In genomic region chr4:98831726-98832125, GRCm38 (mm10) we compare ENCODE assay signal across 30 mouse cellular contexts. TPM values are rescaled to one million over a fixed set of nuclear protein-coding genes. Genes with fewer than 3 reads are reported as not detected.
DNase-seq lines count a peak whose midpoint lies in the region; ATAC-seq and TF ChIP-seq lines count a peak whose summit lies in the region.
"Had no signal": no experiment of that assay in that cellular context is flagged by ENCODE, and none has a peak within 500 bp of the region (broad histone marks: within the 10 kb centered on the region; RNA-seq: fewer than 3 reads in every experiment).

No protein-coding gene starts in this region.

- DNase-seq in kidney, adult 2 months = no peak
- no peak for DNase-seq in kidney, postnatal 10 days
- DNase-seq in lung, postnatal 0 days (ENCODE audit: low spot score) = no peak
- DNase-seq in gonadal fat pad, adult 2 months (ENCODE audit: low read depth) = peak; percentile 79
- DNase-seq in frontal cortex, postnatal 25 days (ENCODE audit: low spot score in 2 of 2) = no peak
- DNase-seq: adrenal gland, adult 2 months; adrenal gland, postnatal 14 days; cerebellum, adult 11-12 months; cerebellum, adult 8-10 months; cerebellum, postnatal 10 days; cerebellum, postnatal 36 days; embryo, embryonic 11 days; gastrocnemius, postnatal 10 days; gastrocnemius, postnatal 36 days had no signal

- peak overlapping the region; percentile 73 for H3K27ac ChIP-seq in kidney, adult 2 months (ENCODE audit: insufficient read depth, low read depth, low read length)
- peak overlapping the region; percentile 27 for H3K27ac ChIP-seq in lung, embryonic 16.5 days (ENCODE audit: low read length)
- no peak overlapping the region for H3K27ac ChIP-seq in lung, postnatal 0 days (ENCODE audit: low read length)
- H3K27ac ChIP-seq: embryonic facial prominence, embryonic 10.5 days; embryonic facial prominence, embryonic 13.5 days; forebrain, embryonic 10.5 days; forebrain, embryonic 13.5 days; hindbrain, embryonic 14.5 days; hindbrain, postnatal 0 days had no signal

- no peaks in the 10 kb centered on the region for H3K36me3 ChIP-seq in kidney, adult 2 months (ENCODE audit: control insufficient read depth, insufficient read depth, low read length)
- H3K36me3 ChIP-seq in lung, embryonic 16.5 days (ENCODE audit: control insufficient read depth, insufficient read depth, low read length) = no peaks in the 10 kb centered on the region
- no peaks in the 10 kb centered on the region for H3K36me3 ChIP-seq in lung, postnatal 0 days (ENCODE audit: insufficient read depth, low read length)
- H3K36me3 ChIP-seq: embryonic facial prominence, embryonic 10.5 days; embryonic facial prominence, embryonic 13.5 days; forebrain, embryonic 10.5 days had no signal

- WGBS in kidney, adult 2 months = 65% methylated on average over 1 of the region's 1 CpGs
- 25% methylated on average over 1 of the region's 1 CpGs for WGBS in lung, embryonic 16.5 days
- WGBS in lung, postnatal 0 days = 31% methylated on average over 1 of the region's 1 CpGs

- no peak overlapping the region for H3K4me3 ChIP-seq in kidney, adult 2 months (ENCODE audit: insufficient read depth, low read depth, low read length)
- H3K4me3 ChIP-seq in lung, embryonic 16.5 days (ENCODE audit: low read length) = no peak overlapping the region
- no peak overlapping the region for H3K4me3 ChIP-seq in lung, postnatal 0 days (ENCODE audit: low read depth, low read length)
- H3K4me3 ChIP-seq: embryonic facial prominence, embryonic 10.5 days; embryonic facial prominence, embryonic 13.5 days; erythroblast, embryonic 14.5 days; forebrain, embryonic 10.5 days; forebrain, embryonic 13.5 days had no signal

- H3K27me3 ChIP-seq in kidney, adult 2 months (replicated peaks; ENCODE audit: control insufficient read depth, insufficient read depth, low read length) = no peaks in the 10 kb centered on the region
- no peaks in the 10 kb centered on the region for H3K27me3 ChIP-seq in lung, embryonic 16.5 days (ENCODE audit: control insufficient read depth, insufficient read depth, low read depth, low read length)
- H3K27me3 ChIP-seq in lung, postnatal 0 days (replicated peaks; ENCODE audit: insufficient read depth, low read length) = no peaks in the 10 kb centered on the region
- H3K27me3 ChIP-seq: embryonic facial prominence, embryonic 13.5 days had no signal

- H3K9me3 ChIP-seq in lung, embryonic 16.5 days (ENCODE audit: control insufficient read depth, low read length) = no peaks in the 10 kb centered on the region
- no peaks in the 10 kb centered on the region for H3K9me3 ChIP-seq in lung, postnatal 0 days (ENCODE audit: low read length)
- H3K9me3 ChIP-seq: embryonic facial prominence, embryonic 10.5 days; embryonic facial prominence, embryonic 13.5 days; forebrain, embryonic 10.5 days; forebrain, embryonic 13.5 days had no signal

- ATAC-seq in lung, embryonic 16.5 days (ENCODE audit: low read depth) = no peak
- ATAC-seq in lung, postnatal 0 days = no peak
- ATAC-seq: CD4-positive, CD25-positive, alpha-beta regulatory T cell, adult 4 months; forebrain, embryonic 13.5 days; forebrain, embryonic 16.5 days; hindbrain, postnatal 0 days; inflammation-experienced regulatory T-cells, adult 6 months had no signal

- TF ChIP-seq CTCF in kidney, adult 2 months (conservative IDR thresholded peaks at IDR 0.05; ENCODE audit: insufficient read depth, insufficient read length, low read depth, low read length) = no peak
- no peak for TF ChIP-seq CTCF in lung, postnatal 0 days (IDR thresholded peaks at IDR 0.05)

- peaks cover 3% of the 10 kb centered on the region for H3K4me1 ChIP-seq in kidney, adult 2 months (ENCODE audit: control insufficient read depth, insufficient read depth, low read length)
- H3K4me1 ChIP-seq in lung, embryonic 16.5 days (replicated peaks; ENCODE audit: control insufficient read depth, insufficient read depth, low read length) = peaks cover 3% of the 10 kb centered on the region
- no peaks in the 10 kb centered on the region for H3K4me1 ChIP-seq in lung, postnatal 0 days (ENCODE audit: insufficient read depth, low read depth, low read length)
- H3K4me1 ChIP-seq: forebrain, embryonic 13.5 days had no signal

- no peak for TF ChIP-seq POLR2A in kidney, adult 2 months (IDR thresholded peaks at IDR 0.05; ENCODE audit: low read depth, low read length)

- no peak overlapping the region for H3K4me2 ChIP-seq in lung, embryonic 16.5 days (ENCODE audit: low read depth, low read length)
- H3K4me2 ChIP-seq in lung, postnatal 0 days (replicated peaks; ENCODE audit: low read depth, low read length) = no peak overlapping the region
- H3K4me2 ChIP-seq: embryonic facial prominence, embryonic 13.5 days; forebrain, embryonic 13.5 days; heart, embryonic 11.5 days; hindbrain, embryonic 14.5 days had no signal

- no peak overlapping the region for H3K9ac ChIP-seq in lung, embryonic 16.5 days (ENCODE audit: low read length)
- no peak overlapping the region for H3K9ac ChIP-seq in lung, postnatal 0 days (replicated peaks; ENCODE audit: low read depth)
- H3K9ac ChIP-seq: embryonic facial prominence, embryonic 13.5 days; forebrain, embryonic 13.5 days; hindbrain, embryonic 14.5 days had no signal

- no peak for TF ChIP-seq EP300 in lung, postnatal 0 days (IDR thresholded peaks at IDR 0.05)

RNA-seq across cellular contexts. Expression of gene I0C0044D17Rik, which starts 8.1 kb away (rescaled TPM):
- polyA plus RNA-seq in kidney, adult 2 months (2012; rRNA removed) = not detected in 2 replicates
- polyA plus RNA-seq in lung, embryonic 16.5 days (2015; fragmentation: Nextera tagmentation; extraction: Ambion mirVana) = not detected in 2 replicates
- not detected in 2 replicates for polyA plus RNA-seq in lung, postnatal 0 days (2015; fragmentation: Nextera tagmentation; extraction: Ambion mirVana)
- polyA plus RNA-seq in gonadal fat pad, adult 2 months (2012; rRNA removed) = 0.11 TPM in 1 of 2 replicates, not detected in the other
- polyA plus RNA-seq: adrenal gland, adult 2 months; C2C12; CD4-positive, CD25-positive, alpha-beta regulatory T cell, adult 4 months; cortical plate, adult 2 months; embryonic facial prominence, embryonic 10.5 days; embryonic facial prominence, embryonic 13.5 days; erythroblast, embryonic 14.5 days; forebrain, embryonic 10.5 days; forebrain, embryonic 13.5 days; forebrain, embryonic 16.5 days; heart, embryonic 11.5 days; heart, embryonic 14.5 days; heart, postnatal 0 days; hindbrain, embryonic 14.5 days; hindbrain, postnatal 0 days; inflammation-experienced regulatory T-cells, adult 6 months had no signal

RNA-seq across cellular contexts. Expression of gene Kank4, which starts 14.4 kb away (rescaled TPM):
- 3.2 and 3.5 TPM in 2 replicates for polyA plus RNA-seq in kidney, adult 2 months (2012; rRNA removed)
- 2.5 and 3.3 TPM in 2 replicates for polyA plus RNA-seq in lung, embryonic 16.5 days (2015; fragmentation: Nextera tagmentation; extraction: Ambion mirVana)
- polyA plus RNA-seq in lung, postnatal 0 days (2015; fragmentation: Nextera tagmentation; extraction: Ambion mirVana) = 0.98 and 1.3 TPM in 2 replicates
- polyA plus RNA-seq in gonadal fat pad, adult 2 months (2012; rRNA removed) = 3.2 and 3.3 TPM in 2 replicates
- polyA plus RNA-seq: C2C12; CD4-positive, CD25-positive, alpha-beta regulatory T cell, adult 4 months; erythroblast, embryonic 14.5 days; inflammation-experienced regulatory T-cells, adult 6 months had no signal
